Mouse (Mus musculus): ENCODE measurements at regions not wholly inside any gene's neighbourhood (a gene's known extent, or its start where the extent isn't known, plus 50 kb on each side); places are given as distances from the start of the nearest gene placed in this dataset.

DNA sequence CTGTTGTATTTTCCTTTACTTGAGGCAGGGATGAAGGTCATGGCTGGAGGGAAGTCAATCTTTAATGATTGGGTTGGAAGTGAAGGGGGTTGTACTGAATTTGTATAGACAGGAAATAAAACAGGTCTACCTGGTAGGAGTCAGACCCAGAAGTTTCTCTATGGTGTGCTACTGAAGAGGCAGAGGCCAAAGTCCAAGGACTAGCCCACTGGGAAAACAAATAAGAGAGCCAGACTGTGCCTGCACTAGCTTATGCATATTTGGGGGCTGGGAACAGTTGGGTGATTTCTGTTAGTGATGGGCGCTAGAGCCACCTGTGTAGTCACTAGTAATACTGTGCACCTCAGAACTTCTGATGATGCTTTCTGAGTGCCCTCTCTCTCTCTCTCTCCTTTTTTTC, 203.7 kb downstream of the Dusp6 start:
- DNase-seq = no peak
- Histone ChIP-seq H3K4me2 (ENCODE audit: low read length) (no peak overlapping the region), H3K27me3 (ENCODE audit: control insufficient read depth, insufficient read depth, low read length) (no peaks in the 10 kb centered on the region), H3K27ac (replicated peaks; ENCODE audit: low read depth, low read length) (no peak overlapping the region), H3K4me1 (ENCODE audit: control insufficient read depth, insufficient read depth, low read length) (peaks cover 4% of the 10 kb centered on the region), H3K9ac (replicated peaks; ENCODE audit: low read length) (no peak overlapping the region), H3K4me3 (replicated peaks; ENCODE audit: low read depth, low read length) (no peak overlapping the region), H3K9me3 (ENCODE audit: control insufficient read depth, low read length) (no peaks in the 10 kb centered on the region), H3K36me3 (ENCODE audit: control insufficient read depth, insufficient read depth, low read length) (no peaks in the 10 kb centered on the region)
- 96% methylated on average over 1 of the region's 1 CpGs for WGBS
- ATAC-seq (ENCODE audit: low FRiP score, low TSS enrichment) = no peak

DNA sequence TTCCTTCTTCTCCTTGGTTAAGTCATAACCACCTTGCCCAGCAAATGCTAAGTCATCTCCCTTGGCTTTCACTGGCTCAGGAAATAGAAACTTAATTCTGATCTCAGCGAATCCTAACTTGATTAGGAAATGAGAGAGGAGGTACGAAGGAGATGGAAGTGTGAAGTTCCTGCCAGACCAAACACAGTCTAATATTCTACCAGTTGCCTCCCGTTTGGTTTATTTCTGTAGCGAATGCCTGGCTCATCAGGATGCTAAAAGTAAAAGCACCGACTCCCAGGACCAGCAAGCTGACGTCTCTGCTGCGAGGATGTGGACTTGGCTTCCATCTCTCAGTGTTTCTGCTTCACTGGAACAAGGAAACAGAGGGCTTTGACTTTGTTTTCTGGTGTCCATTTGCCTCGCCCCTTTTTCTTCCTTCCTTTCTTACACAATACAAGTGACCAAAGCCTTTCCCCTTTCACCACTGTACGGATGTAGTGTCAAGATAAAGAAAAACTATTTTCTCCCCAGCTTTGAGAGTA, 204.3 kb downstream of the Dusp6 start:
- Histone ChIP-seq H3K4me2 (ENCODE audit: low read length) (no peak overlapping the region), H3K9me3 (ENCODE audit: control insufficient read depth, low read length) (no peaks in the 10 kb centered on the region), H3K4me3 (replicated peaks; ENCODE audit: low read depth, low read length) (no peak overlapping the region), H3K27ac (replicated peaks; ENCODE audit: low read depth, low read length) (no peak overlapping the region), H3K4me1 (ENCODE audit: control insufficient read depth, insufficient read depth, low read length) (0 out of 2 replicates have a peak, but pooled peaks cover 3% of the 10 kb centered on the region), H3K9ac (replicated peaks; ENCODE audit: low read length) (no peak overlapping the region), H3K27me3 (ENCODE audit: control insufficient read depth, insufficient read depth, low read length) (no peaks in the 10 kb centered on the region), H3K36me3 (ENCODE audit: control insufficient read depth, insufficient read depth, low read length) (no peaks in the 10 kb centered on the region)
- WGBS = 73% methylated on average over 9 of the region's 9 CpGs
- DNase-seq = no peak
- no peak for ATAC-seq (ENCODE audit: low FRiP score, low TSS enrichment)

DNA sequence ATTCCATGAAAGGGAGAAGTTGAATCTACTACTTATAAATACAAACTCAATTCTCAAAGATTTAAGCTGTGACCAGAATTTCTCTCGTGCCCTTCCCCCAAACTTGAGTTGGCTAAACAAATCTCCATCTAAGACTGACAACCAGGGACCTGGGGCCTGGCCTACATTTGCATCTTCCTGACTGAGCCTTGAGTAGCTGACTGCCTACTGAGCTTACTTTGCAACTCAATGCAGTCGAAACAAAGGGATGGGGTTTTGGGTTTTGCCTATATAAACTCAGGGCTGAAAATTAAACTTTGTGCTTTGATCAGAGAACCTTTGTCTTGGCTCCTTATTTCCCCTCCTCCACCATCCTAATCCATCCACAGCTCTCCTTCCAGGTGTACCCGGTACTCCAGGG, 205.9 kb downstream of the Dusp6 start:
- ATAC-seq (ENCODE audit: low FRiP score, low TSS enrichment) (no peak), DNase-seq (no peak)
- H3K4me1 ChIP-seq (ENCODE audit: control insufficient read depth, insufficient read depth, low read length) = 0 out of 2 replicates have a peak, but pooled peaks cover 3% of the 10 kb centered on the region
- 15% methylated on average over 3 of the region's 3 CpGs for WGBS
- H3K36me3 ChIP-seq (ENCODE audit: control insufficient read depth, insufficient read depth, low read length) = no peaks in the 10 kb centered on the region
- H3K4me3 ChIP-seq (replicated peaks; ENCODE audit: low read depth, low read length) = no peak overlapping the region
- H3K27me3 ChIP-seq (ENCODE audit: control insufficient read depth, insufficient read depth, low read length) = no peaks in the 10 kb centered on the region
- H3K9me3 ChIP-seq (ENCODE audit: control insufficient read depth, low read length) = no peaks in the 10 kb centered on the region
- no peak overlapping the region for H3K4me2 ChIP-seq (ENCODE audit: low read length)
- H3K9ac ChIP-seq (replicated peaks; ENCODE audit: low read length) = no peak overlapping the region
- no peak overlapping the region for H3K27ac ChIP-seq (replicated peaks; ENCODE audit: low read depth, low read length)

DNA sequence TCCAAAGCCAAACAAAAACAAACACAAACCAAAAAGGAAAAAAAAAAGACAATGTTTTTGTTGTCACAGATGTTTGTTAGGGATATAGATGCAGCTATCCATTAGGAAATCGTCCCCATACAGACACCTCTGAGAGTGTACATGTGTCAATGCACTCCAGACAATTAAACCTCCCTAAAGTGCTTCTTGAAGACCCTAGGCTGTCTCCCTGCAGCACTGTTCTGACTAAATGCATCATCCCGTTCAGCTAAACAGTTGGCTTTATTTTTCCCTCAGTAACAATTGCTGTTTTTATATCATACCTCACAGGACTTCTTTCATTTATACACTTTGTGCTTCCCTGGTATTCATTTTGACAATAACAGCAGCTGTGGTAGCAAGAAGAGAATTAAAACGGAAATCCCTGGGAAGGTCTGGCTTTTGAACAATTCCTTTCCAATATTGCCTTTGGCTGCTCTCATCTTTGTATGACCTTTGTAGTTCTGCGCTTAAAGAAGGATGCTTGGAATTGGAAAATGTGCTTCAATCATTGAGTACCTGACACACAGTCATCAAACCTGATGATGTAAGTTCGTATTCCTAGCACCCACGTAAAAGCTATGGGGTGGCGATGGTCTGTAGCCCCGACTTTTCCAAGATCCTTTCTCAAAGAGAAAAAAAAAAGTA, 208.9 kb downstream of the Dusp6 start:
- Histone ChIP-seq H3K9ac (replicated peaks; ENCODE audit: low read length) (no peak overlapping the region), H3K4me2 (ENCODE audit: low read length) (no peak overlapping the region), H3K27me3 (ENCODE audit: control insufficient read depth, insufficient read depth, low read length) (no peaks in the 10 kb centered on the region), H3K36me3 (ENCODE audit: control insufficient read depth, insufficient read depth, low read length) (no peaks in the 10 kb centered on the region), H3K4me1 (ENCODE audit: control insufficient read depth, insufficient read depth, low read length) (0 out of 2 replicates have a peak, but pooled peaks cover 3% of the 10 kb centered on the region), H3K27ac (replicated peaks; ENCODE audit: low read depth, low read length) (peak overlapping the region; percentile 32), H3K9me3 (ENCODE audit: control insufficient read depth, low read length) (no peaks in the 10 kb centered on the region), H3K4me3 (replicated peaks; ENCODE audit: low read depth, low read length) (no peak overlapping the region)
- DNase-seq (peak; percentile 26), ATAC-seq (ENCODE audit: low FRiP score, low TSS enrichment) (no peak)
- 52% methylated on average over 8 of the region's 8 CpGs for WGBS

DNA sequence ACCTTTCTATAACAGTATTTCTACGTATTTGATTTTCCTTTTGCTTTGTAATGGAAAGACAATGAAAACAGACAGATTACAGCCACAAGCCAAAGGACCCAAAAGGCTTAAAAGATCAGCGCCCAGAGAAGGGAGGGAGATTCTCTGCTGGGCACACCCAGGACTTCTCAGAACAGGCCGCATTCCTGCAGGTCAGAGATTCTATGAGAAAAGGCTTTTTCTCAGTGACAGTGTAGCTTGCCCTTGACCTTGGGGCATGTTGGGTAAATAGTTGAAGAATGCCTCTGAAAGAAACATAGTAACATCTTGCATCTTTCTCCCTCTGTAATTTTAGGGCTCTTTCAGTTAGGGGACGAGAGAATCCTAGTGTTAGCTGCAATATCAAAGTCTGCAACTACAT, 209.8 kb downstream of the Dusp6 start:
- Histone ChIP-seq H3K9ac (replicated peaks; ENCODE audit: low read length) (no peak overlapping the region), H3K9me3 (ENCODE audit: control insufficient read depth, low read length) (no peaks in the 10 kb centered on the region), H3K36me3 (ENCODE audit: control insufficient read depth, insufficient read depth, low read length) (no peaks in the 10 kb centered on the region), H3K4me3 (replicated peaks; ENCODE audit: low read depth, low read length) (no peak overlapping the region), H3K4me2 (ENCODE audit: low read length) (no peak overlapping the region), H3K27ac (replicated peaks; ENCODE audit: low read depth, low read length) (no peak overlapping the region), H3K4me1 (ENCODE audit: control insufficient read depth, insufficient read depth, low read length) (0 out of 2 replicates have a peak, but pooled peaks cover 3% of the 10 kb centered on the region), H3K27me3 (ENCODE audit: control insufficient read depth, insufficient read depth, low read length) (no peaks in the 10 kb centered on the region)
- DNase-seq = no peak
- no peak for ATAC-seq (ENCODE audit: low FRiP score, low TSS enrichment)
- 34% methylated on average over 4 of the region's 4 CpGs for WGBS

DNA sequence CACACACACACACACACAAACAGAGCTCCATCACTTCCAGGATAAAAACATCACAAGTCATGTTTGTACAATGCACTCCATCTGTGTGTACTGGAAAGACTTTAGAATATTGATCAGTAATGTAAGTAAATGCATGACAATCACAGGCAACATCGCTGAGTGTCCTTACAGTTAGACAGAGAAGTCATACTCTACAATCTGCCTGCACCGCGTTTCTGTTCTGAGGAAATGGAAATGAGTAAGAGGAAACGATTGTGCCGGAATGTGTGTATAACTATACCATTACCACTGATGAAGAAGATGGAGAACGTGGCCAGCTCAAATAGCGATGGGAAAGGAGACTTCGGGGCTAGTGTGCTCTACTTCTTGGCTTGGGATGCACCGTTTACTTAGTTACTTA, 210.7 kb downstream of the Dusp6 start:
- no peak for DNase-seq
- no peak overlapping the region for H3K9ac ChIP-seq (replicated peaks; ENCODE audit: low read length)
- H3K36me3 ChIP-seq (ENCODE audit: control insufficient read depth, insufficient read depth, low read length) = no peaks in the 10 kb centered on the region
- 0 out of 2 replicates have a peak, but pooled peaks cover 3% of the 10 kb centered on the region for H3K4me1 ChIP-seq (ENCODE audit: control insufficient read depth, insufficient read depth, low read length)
- no peaks in the 10 kb centered on the region for H3K27me3 ChIP-seq (ENCODE audit: control insufficient read depth, insufficient read depth, low read length)
- WGBS = 94% methylated on average over 9 of the region's 9 CpGs
- H3K4me2 ChIP-seq (ENCODE audit: low read length) = no peak overlapping the region
- no peak for ATAC-seq (ENCODE audit: low FRiP score, low TSS enrichment)
- no peaks in the 10 kb centered on the region for H3K9me3 ChIP-seq (ENCODE audit: control insufficient read depth, low read length)
- H3K4me3 ChIP-seq (replicated peaks; ENCODE audit: low read depth, low read length) = no peak overlapping the region
- no peak overlapping the region for H3K27ac ChIP-seq (replicated peaks; ENCODE audit: low read depth, low read length)

DNA sequence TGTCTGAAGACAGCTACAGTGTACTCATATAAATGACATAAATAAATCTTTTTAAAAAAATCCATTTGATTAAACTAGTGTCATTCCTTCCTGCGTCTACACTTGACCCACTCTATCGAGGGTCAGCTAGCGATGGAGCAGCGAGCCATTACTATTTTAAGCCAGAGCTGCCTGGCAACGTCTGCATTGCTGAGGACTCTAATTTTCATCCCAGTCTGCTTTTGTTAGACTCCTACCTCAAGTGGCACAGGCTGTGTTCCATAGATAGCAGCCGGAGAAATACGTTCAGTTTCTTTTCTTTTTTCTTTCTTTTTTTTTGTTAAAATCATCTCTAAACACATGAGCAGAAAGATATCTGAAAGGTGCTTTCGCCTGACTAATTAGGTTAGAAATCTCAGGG, 211.5 kb downstream of the Dusp6 start:
- Histone ChIP-seq H3K4me1 (ENCODE audit: control insufficient read depth, insufficient read depth, low read length) (0 out of 2 replicates have a peak, but pooled peaks cover 3% of the 10 kb centered on the region), H3K4me2 (ENCODE audit: low read length) (no peak overlapping the region), H3K9ac (replicated peaks; ENCODE audit: low read length) (no peak overlapping the region), H3K4me3 (replicated peaks; ENCODE audit: low read depth, low read length) (no peak overlapping the region), H3K36me3 (ENCODE audit: control insufficient read depth, insufficient read depth, low read length) (no peaks in the 10 kb centered on the region), H3K9me3 (ENCODE audit: control insufficient read depth, low read length) (no peaks in the 10 kb centered on the region), H3K27ac (replicated peaks; ENCODE audit: low read depth, low read length) (no peak overlapping the region), H3K27me3 (ENCODE audit: control insufficient read depth, insufficient read depth, low read length) (no peaks in the 10 kb centered on the region)
- DNase-seq (no peak), ATAC-seq (ENCODE audit: low FRiP score, low TSS enrichment) (no peak)
- 80% methylated on average over 8 of the region's 8 CpGs for WGBS

DNA sequence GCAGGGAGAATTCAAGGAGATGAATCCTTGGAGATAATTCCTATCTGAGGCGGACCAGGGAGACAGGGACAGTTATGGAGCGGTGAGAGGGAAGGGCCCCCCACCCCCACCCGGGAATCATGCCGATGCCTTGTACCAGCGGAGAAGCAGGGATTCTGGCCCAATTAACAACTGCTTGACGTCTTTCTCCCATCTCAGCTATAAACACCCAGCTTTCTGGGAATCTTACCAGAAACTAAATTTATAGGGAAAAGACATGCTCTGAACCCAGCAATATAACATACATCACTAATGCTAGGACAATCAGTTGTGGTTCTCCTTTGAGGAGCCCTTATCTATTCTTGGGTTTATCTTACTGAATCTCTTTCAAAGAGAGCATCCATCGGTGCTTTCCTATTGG, 213.2 kb downstream of the Dusp6 start:
- H3K27ac ChIP-seq (replicated peaks; ENCODE audit: low read depth, low read length) = no peak overlapping the region
- H3K36me3 ChIP-seq (ENCODE audit: control insufficient read depth, insufficient read depth, low read length) = no peaks in the 10 kb centered on the region
- WGBS = 76% methylated on average over 7 of the region's 7 CpGs
- no peaks in the 10 kb centered on the region for H3K27me3 ChIP-seq (ENCODE audit: control insufficient read depth, insufficient read depth, low read length)
- H3K9ac ChIP-seq (replicated peaks; ENCODE audit: low read length) = no peak overlapping the region
- no peak overlapping the region for H3K4me2 ChIP-seq (ENCODE audit: low read length)
- no peak for ATAC-seq (ENCODE audit: low FRiP score, low TSS enrichment)
- 0 out of 2 replicates have a peak, but pooled peaks cover 3% of the 10 kb centered on the region for H3K4me1 ChIP-seq (ENCODE audit: control insufficient read depth, insufficient read depth, low read length)
- no peak for DNase-seq
- H3K4me3 ChIP-seq (replicated peaks; ENCODE audit: low read depth, low read length) = no peak overlapping the region
- H3K9me3 ChIP-seq (ENCODE audit: control insufficient read depth, low read length) = no peaks in the 10 kb centered on the region

DNA sequence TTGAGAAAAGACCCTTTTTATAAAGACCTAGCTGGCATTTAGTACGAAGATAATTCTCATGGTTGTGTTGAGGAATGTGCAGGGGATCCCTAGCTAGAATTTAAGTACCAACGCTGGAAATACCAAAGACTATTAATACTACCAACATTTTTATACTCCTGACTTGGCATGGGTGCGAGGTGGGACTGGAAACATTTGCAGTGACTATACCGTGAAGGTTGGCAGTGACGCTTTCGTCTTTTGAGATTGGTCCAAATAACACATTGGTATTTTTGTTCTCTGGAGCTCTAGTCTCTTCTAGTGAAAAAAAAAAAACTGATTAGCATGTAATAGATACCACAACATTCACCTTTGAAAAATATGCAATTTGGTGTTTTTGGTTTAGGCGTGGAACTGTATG, 213.7 kb downstream of the Dusp6 start:
- Histone ChIP-seq H3K9ac (replicated peaks; ENCODE audit: low read length) (no peak overlapping the region), H3K4me3 (replicated peaks; ENCODE audit: low read depth, low read length) (no peak overlapping the region), H3K36me3 (ENCODE audit: control insufficient read depth, insufficient read depth, low read length) (no peaks in the 10 kb centered on the region), H3K4me2 (ENCODE audit: low read length) (no peak overlapping the region), H3K4me1 (ENCODE audit: control insufficient read depth, insufficient read depth, low read length) (no peaks in the 10 kb centered on the region), H3K27me3 (ENCODE audit: control insufficient read depth, insufficient read depth, low read length) (no peaks in the 10 kb centered on the region), H3K9me3 (ENCODE audit: control insufficient read depth, low read length) (no peaks in the 10 kb centered on the region), H3K27ac (replicated peaks; ENCODE audit: low read depth, low read length) (no peak overlapping the region)
- WGBS = 92% methylated on average over 7 of the region's 7 CpGs
- ATAC-seq (ENCODE audit: low FRiP score, low TSS enrichment) = no peak
- no peak for DNase-seq

All from midbrain, embryonic 14.5 days (tissue).